Mouse (Mus musculus): Measurements from ENCODE around the gene Iqsec3. TPM values are rescaled to one million over a fixed set of nuclear protein-coding genes. Genes with fewer than 3 reads are reported as not detected.
A peak's percentile ranks its signal among the peaks of the same experiment; 100 is the strongest.

Iqsec3 gene
- total RNA-seq, 2 experiments from 2014 or later: 0.51 to 0.69 TPM

DNA sequence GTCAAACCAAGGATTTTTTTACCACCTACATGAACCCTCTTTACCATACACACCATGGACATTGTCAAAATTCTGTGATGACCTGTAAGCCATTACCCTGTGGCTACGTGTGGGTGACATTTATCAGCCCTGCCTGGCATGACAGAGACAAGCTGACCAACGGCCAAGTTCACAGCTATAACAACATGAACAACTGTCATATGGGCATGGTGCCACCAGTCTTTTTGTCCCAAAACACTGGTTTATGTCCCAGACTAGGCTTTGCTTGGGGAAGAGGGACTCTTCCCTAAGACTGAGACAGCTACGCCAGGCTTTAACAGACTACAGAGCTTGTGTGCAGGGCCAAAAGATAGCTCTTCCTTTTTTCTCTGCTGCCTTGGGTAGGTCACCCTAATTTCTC, 16.8 kb downstream of the Iqsec3 start:
- no peak for DNase-seq
- intact Hi-C loops (cut with DNase I): no loop called here

- no peak for DNase-seq
- intact Hi-C loops (cut with DNase I): no loop called here
Observed at GRCm38 (mm10) chr6:121454549-121455494, 18.7 kb downstream of the Iqsec3 start.

DNA sequence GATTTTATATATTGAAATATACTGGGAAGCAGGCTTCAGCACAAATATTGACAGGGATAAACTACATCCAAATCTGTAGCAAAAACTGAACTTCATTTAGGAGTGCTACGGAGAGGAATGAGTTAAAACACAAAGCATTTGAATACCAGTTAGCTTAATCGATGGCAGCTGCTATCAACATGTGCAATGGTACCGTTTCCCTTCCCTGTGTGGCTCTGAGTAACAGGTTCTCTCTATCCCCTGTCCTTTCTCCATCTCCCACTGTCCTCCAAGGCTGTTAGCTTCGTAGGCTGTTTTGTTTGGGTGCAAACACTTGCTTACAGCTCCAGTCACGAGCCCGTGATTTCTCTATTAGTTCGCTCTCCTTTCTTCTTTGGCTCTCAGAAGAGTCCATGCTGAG, 19.7 kb downstream of the Iqsec3 start:
- DNase-seq: no peak
- intact Hi-C loops (cut with DNase I): no loop called here

DNA sequence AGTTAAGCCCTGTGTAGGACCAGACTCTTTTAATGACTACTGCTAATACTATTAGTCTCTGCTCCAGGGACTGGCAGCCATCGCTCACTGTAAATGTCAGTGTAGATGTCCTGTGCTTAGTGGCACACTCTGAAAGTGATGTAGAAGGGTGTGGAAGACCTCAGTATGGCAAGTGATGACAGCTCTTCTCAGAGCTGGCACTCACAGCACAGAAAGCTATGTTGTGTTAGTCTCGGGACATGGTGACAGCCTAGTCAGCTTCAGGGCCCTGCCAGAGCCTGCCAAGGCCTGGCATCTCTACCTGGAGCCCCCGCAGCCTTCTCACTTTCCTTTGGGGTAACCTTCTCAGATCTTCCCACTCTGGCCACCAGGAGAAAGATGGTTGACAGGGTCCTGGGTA, 21.8 kb downstream of the Iqsec3 start:
- intact Hi-C loops (cut with DNase I): no loop called here
- peak; percentile 2 to 7 for DNase-seq

DNA sequence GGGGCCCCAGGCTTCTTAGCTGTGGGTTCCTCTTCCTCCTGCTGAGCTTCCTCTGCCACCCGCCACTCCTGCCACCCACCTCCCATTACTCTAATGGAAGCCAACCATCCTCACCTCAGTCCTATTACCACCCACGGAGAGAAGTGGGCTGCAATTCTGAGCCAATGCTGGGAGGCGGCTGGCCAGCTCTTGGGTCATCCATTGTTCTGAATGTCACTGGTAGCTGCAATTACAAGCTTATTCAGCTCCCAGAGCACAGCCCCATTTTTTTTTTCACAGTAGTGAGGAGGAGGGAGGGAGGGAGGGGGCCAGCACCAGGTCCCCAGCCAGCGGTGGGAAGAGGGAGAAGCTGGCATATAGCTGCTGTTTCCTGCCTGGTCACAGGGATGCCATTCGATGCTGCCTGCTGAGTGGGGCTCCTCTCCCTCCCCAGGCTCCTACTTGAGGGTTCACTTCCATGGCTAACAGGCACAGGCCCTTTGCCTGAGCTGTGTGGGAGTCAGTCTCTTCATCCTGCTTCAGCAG, 32.7 kb downstream of the Iqsec3 start:
- intact Hi-C loops (cut with DNase I): no loop called here
- no peak for DNase-seq

DNA sequence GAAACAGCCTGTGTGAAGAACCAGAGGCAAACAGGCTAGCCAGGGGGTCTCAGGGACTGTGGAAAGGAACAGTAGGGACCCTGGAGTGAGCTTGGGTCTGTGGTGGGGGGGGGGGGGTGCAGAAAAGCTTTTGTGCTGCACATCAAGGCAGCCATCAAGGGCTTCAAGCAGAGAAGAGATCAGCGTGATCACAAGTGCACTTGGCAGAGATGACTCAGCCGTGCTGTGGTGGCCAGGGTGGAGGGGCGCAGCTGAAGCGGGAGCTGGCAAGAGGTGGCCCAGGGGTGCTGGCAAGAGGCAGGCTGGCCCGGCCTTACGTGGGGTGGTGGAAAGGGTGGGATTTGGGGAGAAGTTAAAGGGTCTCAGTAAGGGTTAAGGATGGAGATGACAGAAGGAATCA, 48.6 kb downstream of the Iqsec3 start:
- no peak for DNase-seq
- intact Hi-C loops (cut with DNase I): no loop called here

GRCm38 (mm10) chr6:121424403-121424802, 49.1 kb downstream of the Iqsec3 start:
- DNase-seq: no peak
- intact Hi-C loops (cut with DNase I): no loop called here

GRCm38 (mm10) chr6:121412558-121413297, 60.8 kb downstream of the Iqsec3 start:
- intact Hi-C loops (cut with DNase I): no loop called here
- peak in 1 of 2 experiments; percentile 7 for DNase-seq

GRCm38 (mm10) chr6:121407571-121408011, 65.9 kb downstream of the Iqsec3 start:
- DNase-seq: no peak
- intact Hi-C loops (cut with DNase I): no loop called here

GRCm38 (mm10) chr6:121405311-121405710, 68.2 kb downstream of the Iqsec3 start:
- intact Hi-C loops (cut with DNase I): no loop called here
- no peak for DNase-seq

GRCm38 (mm10) chr6:121402661-121403244, 70.7 kb downstream of the Iqsec3 start:
- DNase-seq: no peak
- intact Hi-C loops (cut with DNase I): no loop called here

GRCm38 (mm10) chr6:121401826-121402660, 71.4 kb downstream of the Iqsec3 start:
- intact Hi-C loops (cut with DNase I): no loop called here
- no peak for DNase-seq

DNA sequence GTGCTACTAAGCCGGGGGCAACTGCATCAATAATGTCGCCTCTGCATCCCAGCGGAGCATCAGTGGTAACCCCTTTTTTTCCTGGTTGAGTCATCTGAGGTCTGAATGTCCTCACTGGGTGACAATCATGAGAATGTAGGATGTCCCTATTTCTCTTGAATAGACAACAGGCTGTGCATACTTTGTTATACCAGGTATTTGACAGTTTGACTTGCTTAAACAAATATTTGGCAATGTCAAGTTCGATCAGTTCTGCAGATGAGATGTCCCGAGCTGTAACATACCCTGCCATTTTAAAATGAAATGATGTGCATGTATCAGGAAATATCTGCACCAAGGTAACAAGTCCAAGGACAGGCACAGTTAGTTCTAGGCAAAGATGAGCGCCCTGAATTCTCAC, 72.3 kb downstream of the Iqsec3 start:
- DNase-seq: no peak
- intact Hi-C loops (cut with DNase I): no loop called here

DNA sequence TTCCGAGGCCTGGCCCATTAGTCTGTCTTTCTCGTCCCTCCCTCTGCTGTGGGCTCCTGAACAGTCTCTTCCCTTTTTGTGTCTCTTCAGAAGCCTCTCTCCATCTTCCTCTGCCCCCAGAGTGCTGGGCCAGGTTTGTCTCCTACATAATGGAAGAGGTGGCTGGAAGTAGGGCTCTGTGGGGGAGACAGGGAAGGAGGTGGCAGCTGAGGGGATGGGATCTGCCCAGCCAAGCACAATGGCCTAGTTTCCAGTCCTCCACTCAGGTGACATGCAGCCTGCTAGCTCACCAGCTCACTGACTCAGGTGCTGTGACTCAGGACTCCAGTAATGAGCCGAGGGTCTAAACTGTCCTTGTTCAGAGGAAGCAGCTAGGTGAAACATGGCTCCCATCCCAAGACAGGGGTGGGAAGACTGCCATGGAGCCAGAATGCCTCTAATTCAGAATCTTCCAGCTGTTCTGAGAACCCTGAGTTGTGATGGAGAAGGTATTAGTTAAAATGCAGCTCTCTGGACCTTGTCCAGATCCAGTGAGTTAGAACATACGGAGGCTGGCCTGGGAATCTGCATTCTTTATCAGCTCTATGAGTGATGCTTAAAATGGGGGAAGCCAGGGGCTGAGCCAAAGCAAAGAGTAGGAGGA, 80.7 kb downstream of the Iqsec3 start:
- intact Hi-C loops (cut with DNase I): no loop called here
- DNase-seq: no peak

DNA sequence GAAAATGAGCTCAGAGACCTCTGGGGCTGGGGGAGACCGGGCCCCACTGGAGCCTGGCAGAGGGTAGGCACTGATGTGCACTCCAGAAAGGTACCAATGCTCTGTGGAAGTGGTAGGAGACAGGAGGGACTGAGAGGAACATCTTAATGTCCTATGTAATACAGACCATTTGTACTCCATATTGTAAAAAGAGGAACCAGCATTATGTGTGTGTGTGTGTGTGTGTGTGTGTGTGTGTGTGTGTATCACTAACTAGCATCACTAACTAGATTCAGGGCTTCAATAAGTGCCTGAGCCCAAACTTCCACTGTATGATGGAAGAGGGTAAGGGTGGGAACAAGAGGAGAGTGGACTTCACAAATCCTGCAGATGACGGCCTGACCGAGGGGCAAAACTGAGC, 88.1 kb downstream of the Iqsec3 start:
- DNase-seq: no peak
- intact Hi-C loops (cut with DNase I): no loop called here

GRCm38 (mm10) chr6:121382071-121382470, 91.4 kb downstream of the Iqsec3 start:
- no peak for DNase-seq
- intact Hi-C loops (cut with DNase I): no loop called here

GRCm38 (mm10) chr6:121380576-121380975, 92.9 kb downstream of the Iqsec3 start:
- no peak for DNase-seq
- intact Hi-C loops (cut with DNase I): no loop called here

GRCm38 (mm10) chr6:121378256-121378655, 95.2 kb downstream of the Iqsec3 start:
- intact Hi-C loops (cut with DNase I): no loop called here
- DNase-seq: no peak

DNA sequence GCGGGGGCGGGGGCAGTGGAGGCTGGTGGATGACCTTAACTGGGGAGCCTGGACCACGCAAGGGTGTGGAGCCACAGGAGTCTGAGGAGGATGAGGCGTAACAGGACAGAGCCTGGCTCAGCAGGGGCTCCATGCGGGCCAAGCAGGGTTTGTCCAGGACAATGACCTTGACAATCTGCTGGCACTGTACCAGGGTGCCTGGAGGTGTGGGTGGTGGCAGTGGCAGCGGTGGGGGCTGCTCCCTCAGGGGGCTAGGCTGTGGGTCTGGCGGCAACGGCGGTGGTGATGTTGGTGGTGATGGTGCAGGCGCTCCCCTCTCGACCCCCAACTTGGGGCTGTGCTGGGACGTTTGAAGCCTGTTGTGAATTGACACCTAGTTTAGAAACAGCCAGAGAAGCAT, 97.3 kb downstream of the Iqsec3 start:
- intact Hi-C loops (cut with DNase I): no loop called here
- no peak for DNase-seq
